Mouse (Mus musculus) left cerebral cortex, adult 11 months (tissue): ENCODE measurements around the gene Milr1.
"Not testable (repeated sequence)": the region's sequence is repeated elsewhere in the genome, so short reads cannot be mapped to it uniquely, and the experiment has no call there.

Source experiments
- DNase-seq: peaks from one replicate; pipeline ENCODE4 v3.0.0; 2022; ENCODE audit warnings: low spot score

Milr1 gene

GRCm38 (mm10) chr11:106777395-106777794 lies 26.4 kb downstream of the Milr1 start:
- DNase-seq, result no peak

- DNase-seq, result no peak
Measured at GRCm38 (mm10) chr11:106778132-106778531, 27.1 kb downstream of the Milr1 start.

GRCm38 (mm10) chr11:106778589-106779387 lies 27.8 kb downstream of the Milr1 start:
- DNase-seq, result no peak

GRCm38 (mm10) chr11:106779388-106780088 lies 28.5 kb downstream of the Milr1 start, which contains the start of gene Polg2:
Gene Polg2 (minus strand): TSS chr11:106779537.
- DNase-seq, result peak; percentile 87

GRCm38 (mm10) chr11:106780089-106780425 lies 29.0 kb downstream of the Milr1 start:
- DNase-seq, result no peak

GRCm38 (mm10) chr11:106780590-106781220 lies 29.7 kb downstream of the Milr1 start:
- DNase-seq, result no peak

- not testable (repeated sequence) for DNase-seq
Measured at GRCm38 (mm10) chr11:106782271-106782670, 31.2 kb downstream of the Milr1 start.

- DNase-seq, result no peak
Measured at GRCm38 (mm10) chr11:106782841-106783764, 32.1 kb downstream of the Milr1 start.

GRCm38 (mm10) chr11:106784476-106784875 lies 33.5 kb downstream of the Milr1 start:
- DNase-seq, result no peak

- no peak for DNase-seq
Measured at GRCm38 (mm10) chr11:106785043-106785442, 34.0 kb downstream of the Milr1 start.

GRCm38 (mm10) chr11:106787131-106788025 lies 36.4 kb downstream of the Milr1 start:
- DNase-seq, result peak; percentile 79

GRCm38 (mm10) chr11:106788026-106788774 lies 37.2 kb downstream of the Milr1 start:
- peak; percentile 94 for DNase-seq

- peak; percentile 98 for DNase-seq
Measured at GRCm38 (mm10) chr11:106788775-106789459, 37.9 kb downstream of the Milr1 start, which contains the start of the genes Ddx5 and Cep95. Gene Ddx5 (minus strand): TSS chr11:106789185. Gene Cep95 (plus strand): TSS chr11:106789252.

GRCm38 (mm10) chr11:106789649-106790048 lies 38.6 kb downstream of the Milr1 start:
- no peak for DNase-seq

GRCm38 (mm10) chr11:106793846-106794245 lies 42.8 kb downstream of the Milr1 start:
- DNase-seq, result no peak

GRCm38 (mm10) chr11:106795679-106796078 lies 44.7 kb downstream of the Milr1 start:
- DNase-seq, result no peak

GRCm38 (mm10) chr11:106802069-106802627 lies 51.1 kb downstream of the Milr1 start:
- no peak for DNase-seq

- DNase-seq, result not testable (repeated sequence)
Measured at GRCm38 (mm10) chr11:106807442-106807841, 56.4 kb downstream of the Milr1 start.
